Mouse (Mus musculus) frontal cortex, postnatal 14 days (tissue): ENCODE results near the gene Map2k5.

Experiments used
- DNase-seq, 2 experiments: peaks; one replicate each; pipeline ENCODE4 v3.0.0; 2022; ENCODE audit warnings: low spot score in 2 of 2

Map2k5 gene

GRCm38 (mm10) chr9:63377270-63378142, at the start of gene Map2k5:
Gene Map2k5 (minus strand): TSS chr9:63377902.
- DNase-seq = peak; percentile 79 to 89

GRCm38 (mm10) chr9:63421096-63421736, 43.5 kb upstream of the Map2k5 start:
- no peak for DNase-seq

- DNase-seq = no peak
Observed at GRCm38 (mm10) chr9:63420396-63420795, 42.7 kb upstream of the Map2k5 start.

- no peak for DNase-seq
Observed at GRCm38 (mm10) chr9:63400176-63400575, 22.5 kb upstream of the Map2k5 start.

- no peak for DNase-seq
Observed at GRCm38 (mm10) chr9:63399463-63399815, 21.7 kb upstream of the Map2k5 start.

GRCm38 (mm10) chr9:63398611-63399462, 21.1 kb upstream of the Map2k5 start, which contains the start of gene 2300009A05Rik:
Gene 2300009A05Rik (minus strand): TSS chr9:63399246.
- DNase-seq = peak; percentile 87

- DNase-seq = no peak
Observed at GRCm38 (mm10) chr9:63395612-63396011, 17.9 kb upstream of the Map2k5 start.

GRCm38 (mm10) chr9:63391307-63391706, 13.6 kb upstream of the Map2k5 start:
- no peak for DNase-seq

- no peak for DNase-seq
Observed at GRCm38 (mm10) chr9:63382761-63383160, 5.1 kb upstream of the Map2k5 start.

GRCm38 (mm10) chr9:63380326-63380725, 2.6 kb upstream of the Map2k5 start:
- DNase-seq = no peak

GRCm38 (mm10) chr9:63378174-63378573, 472 bp upstream of the Map2k5 start:
- no peak for DNase-seq

- DNase-seq = no peak
Observed at GRCm38 (mm10) chr9:63373315-63373714, 4.4 kb downstream of the Map2k5 start.

GRCm38 (mm10) chr9:63372541-63372940, 5.2 kb downstream of the Map2k5 start:
- no peak for DNase-seq

GRCm38 (mm10) chr9:63360410-63360809, 17.3 kb downstream of the Map2k5 start:
- DNase-seq = no peak

- no peak for DNase-seq
Observed at GRCm38 (mm10) chr9:63359016-63359415, 18.7 kb downstream of the Map2k5 start.

GRCm38 (mm10) chr9:63356721-63357120, 21.0 kb downstream of the Map2k5 start:
- no peak for DNase-seq

GRCm38 (mm10) chr9:63356278-63356677, 21.4 kb downstream of the Map2k5 start:
- no peak for DNase-seq

GRCm38 (mm10) chr9:63354168-63354567, 23.5 kb downstream of the Map2k5 start:
- no peak for DNase-seq

GRCm38 (mm10) chr9:63350030-63350429, 27.7 kb downstream of the Map2k5 start:
- DNase-seq = no peak

- DNase-seq = no peak
Observed at GRCm38 (mm10) chr9:63349241-63349640, 28.5 kb downstream of the Map2k5 start.

- DNase-seq = no peak
Observed at GRCm38 (mm10) chr9:63348146-63348545, 29.6 kb downstream of the Map2k5 start.

GRCm38 (mm10) chr9:63346029-63346428, 31.7 kb downstream of the Map2k5 start:
- no peak for DNase-seq
